Mouse (Mus musculus) midbrain, embryonic 14.5 days (tissue): Measurements from ENCODE around the gene Gnpnat1. TPM values are rescaled to one million over a fixed set of nuclear protein-coding genes. Genes with fewer than 3 reads are reported as not detected.
A peak's percentile ranks its signal among the peaks of the same experiment; 100 is the strongest.
"Not testable (repeated sequence)": the region's sequence is repeated elsewhere in the genome, so short reads cannot be mapped to it uniquely, and the experiment has no call there.

Experiments
- ATAC-seq: fragments of 200-750 bp; cut with Nextera tagmentation; 2 replicates; pipeline ENCODE4 v1.8.0; 2017; ENCODE audit warnings: moderate number of reproducible peaks, moderate library complexity; ENCODE audit not compliant: low FRiP score, low TSS enrichment
- DNase-seq: peaks from one replicate; pipeline ENCODE4 v3.0.0-alpha.2; 2015
- H3K27ac ChIP-seq: fragments of 300-500 bp; sonication (generic); replicated peaks from 2 replicates; pipeline ENCODE4 v1.5.1; 2014; ENCODE audit warnings: mild to moderate bottlenecking, low read depth, low read length, moderate library complexity
- H3K27me3 ChIP-seq: fragments of 300-500 bp; sonication (generic); 2 replicates; pipeline ENCODE4 v1.6.1; 2014; ENCODE audit warnings: low read length, control low read depth, mixed read lengths; ENCODE audit not compliant: control insufficient read depth, insufficient read depth
- H3K36me3 ChIP-seq: fragments of 300-500 bp; sonication (generic); 2 replicates; pipeline ENCODE4 v1.6.1; 2014; ENCODE audit warnings: low read length, control low read depth; ENCODE audit not compliant: control insufficient read depth, insufficient read depth
- H3K4me1 ChIP-seq: fragments of 300-500 bp; sonication (generic); 2 replicates; pipeline ENCODE4 v1.6.1; 2014; ENCODE audit warnings: mild to moderate bottlenecking, antibody characterized with exemption, low read length, control low read depth; ENCODE audit not compliant: control insufficient read depth, insufficient read depth
- H3K4me2 ChIP-seq: fragments of 300-500 bp; sonication (generic); 2 replicates; pipeline ENCODE4 v1.6.1; 2014; ENCODE audit warnings: mild to moderate bottlenecking, low read length, moderate library complexity
- H3K4me3 ChIP-seq: fragments of 300-500 bp; sonication (generic); replicated peaks from 2 replicates; pipeline ENCODE4 v1.5.1; 2014; ENCODE audit warnings: low read depth, low read length
- H3K9ac ChIP-seq: fragments of 300-500 bp; sonication (generic); replicated peaks from 2 replicates; pipeline ENCODE4 v1.6.1; 2014; ENCODE audit warnings: mild to moderate bottlenecking, low read length, moderate library complexity
- H3K9me3 ChIP-seq: fragments of 300-500 bp; sonication (generic); 2 replicates; pipeline ENCODE4 v1.6.1; 2016; ENCODE audit warnings: low read length, control low read depth, mixed read lengths; ENCODE audit not compliant: control insufficient read depth
- WGBS: fragments of 180-500 bp; shearing (Covaris S2); extraction: QIAGEN DNeasy Blood & Tissue Kit; methylation state at CpG from one replicate; pipeline ENCODE4 v1.1.7; 2014; 5-methylcytosine and 5-hydroxymethylcytosine counted together
- polyA plus RNA-seq: library from polyadenylated mRNA; unstranded; fragments of >200 nt; fragmentation: Nextera tagmentation; extraction: Ambion mirVana; gene quantifications from 2 replicates; pipeline ENCODE4 v1.2.1, GENCODE M21; 2014

Gnpnat1 gene
- 31.6 and 32.3 TPM in 2 replicates for polyA plus RNA-seq

- not testable (repeated sequence) for H3K9me3 ChIP-seq, H3K4me2 ChIP-seq, H3K36me3 ChIP-seq, H3K27ac ChIP-seq, H3K27me3 ChIP-seq, H3K4me3 ChIP-seq, DNase-seq, H3K4me1 ChIP-seq, H3K9ac ChIP-seq, ATAC-seq
- WGBS = 79% methylated on average over 1 of the region's 3 CpGs
These were observed at the start of gene Gnpnat1 for GRCm38 (mm10) chr14:45404813-45405212. TSS of gene Gnpnat1 (minus strand) at chr14:45404913.

GRCm38 (mm10) chr14:45453538-45454233 is 49.0 kb upstream of the Gnpnat1 start:
- ATAC-seq (no peak), DNase-seq (no peak)
- 77% methylated on average over 5 of the region's 5 CpGs for WGBS
- Histone ChIP-seq H3K27me3 (no peaks in the 10 kb centered on the region), H3K9ac (no peak overlapping the region), H3K9me3 (no peaks in the 10 kb centered on the region), H3K36me3 (peaks cover 8% of the 10 kb centered on the region), H3K4me2 (no peak overlapping the region), H3K27ac (no peak overlapping the region), H3K4me3 (no peak overlapping the region), H3K4me1 (peaks cover 11% of the 10 kb centered on the region)

- H3K27me3 ChIP-seq = no peaks in the 10 kb centered on the region
- DNase-seq (no peak), ATAC-seq (no peak)
- peaks cover 11% of the 10 kb centered on the region for H3K4me1 ChIP-seq
- H3K4me3 ChIP-seq = no peak overlapping the region
- whole genome bisulfite sequencing = 47% methylated on average over 11 of the region's 11 CpGs
- no peak overlapping the region for H3K9ac ChIP-seq
- H3K27ac ChIP-seq = no peak overlapping the region
- H3K36me3 ChIP-seq = peaks cover 7% of the 10 kb centered on the region
- no peak overlapping the region for H3K4me2 ChIP-seq
- H3K9me3 ChIP-seq = no peaks in the 10 kb centered on the region
These were observed 48.3 kb upstream of the Gnpnat1 start for GRCm38 (mm10) chr14:45452861-45453512.

GRCm38 (mm10) chr14:45452148-45452547 is 47.4 kb upstream of the Gnpnat1 start:
- WGBS = 60% methylated on average over 4 of the region's 4 CpGs
- DNase-seq = no peak
- Histone ChIP-seq H3K27me3 (no peaks in the 10 kb centered on the region), H3K36me3 (no peaks in the 10 kb centered on the region), H3K4me2 (no peak overlapping the region), H3K9ac (no peak overlapping the region), H3K9me3 (no peaks in the 10 kb centered on the region), H3K4me3 (no peak overlapping the region), H3K27ac (0 out of 2 replicates have a peak overlapping the region, but pooled peaks have one; percentile 32), H3K4me1 (peaks cover 11% of the 10 kb centered on the region)
- ATAC-seq = no peak

GRCm38 (mm10) chr14:45451090-45451489 is 46.4 kb upstream of the Gnpnat1 start:
- Histone ChIP-seq H3K4me2 (no peak overlapping the region), H3K27ac (no peak overlapping the region), H3K4me1 (peaks cover 7% of the 10 kb centered on the region), H3K27me3 (no peaks in the 10 kb centered on the region), H3K9ac (no peak overlapping the region), H3K9me3 (no peaks in the 10 kb centered on the region), H3K4me3 (no peak overlapping the region), H3K36me3 (no peaks in the 10 kb centered on the region)
- WGBS = 15% methylated on average over 2 of the region's 2 CpGs
- DNase-seq (no peak), ATAC-seq (no peak)

- H3K4me3 ChIP-seq = no peak overlapping the region
- no peaks in the 10 kb centered on the region for H3K9me3 ChIP-seq
- no peak overlapping the region for H3K27ac ChIP-seq
- no peaks in the 10 kb centered on the region for H3K4me1 ChIP-seq
- H3K9ac ChIP-seq = no peak overlapping the region
- WGBS = 82% methylated on average over 3 of the region's 3 CpGs
- no peak overlapping the region for H3K4me2 ChIP-seq
- no peaks in the 10 kb centered on the region for H3K27me3 ChIP-seq
- H3K36me3 ChIP-seq = no peaks in the 10 kb centered on the region
- no peak for DNase-seq
- ATAC-seq = no peak
These were observed 42.1 kb upstream of the Gnpnat1 start for GRCm38 (mm10) chr14:45446777-45447176.

- WGBS = 69% methylated on average over 12 of the region's 12 CpGs
- no peak overlapping the region for H3K27ac ChIP-seq
- no peaks in the 10 kb centered on the region for H3K9me3 ChIP-seq
- DNase-seq (no peak), ATAC-seq (no peak)
- H3K4me2 ChIP-seq = no peak overlapping the region
- no peaks in the 10 kb centered on the region for H3K27me3 ChIP-seq
- H3K4me3 ChIP-seq = no peak overlapping the region
- no peaks in the 10 kb centered on the region for H3K4me1 ChIP-seq
- no peaks in the 10 kb centered on the region for H3K36me3 ChIP-seq
- H3K9ac ChIP-seq = no peak overlapping the region
These were observed 40.7 kb upstream of the Gnpnat1 start for GRCm38 (mm10) chr14:45445445-45445844.

GRCm38 (mm10) chr14:45444870-45445269 is 40.2 kb upstream of the Gnpnat1 start:
- H3K36me3 ChIP-seq = no peaks in the 10 kb centered on the region
- H3K9me3 ChIP-seq = no peaks in the 10 kb centered on the region
- no peaks in the 10 kb centered on the region for H3K4me1 ChIP-seq
- no peak overlapping the region for H3K4me2 ChIP-seq
- DNase-seq = no peak
- whole genome bisulfite sequencing = 51% methylated on average over 7 of the region's 7 CpGs
- no peak for ATAC-seq
- H3K27ac ChIP-seq = no peak overlapping the region
- H3K27me3 ChIP-seq = no peaks in the 10 kb centered on the region
- no peak overlapping the region for H3K4me3 ChIP-seq
- H3K9ac ChIP-seq = no peak overlapping the region
